Mouse (Mus musculus) forebrain, postnatal 0 days (tissue): ENCODE results near the gene Copg2. TPM values are rescaled to one million over a fixed set of nuclear protein-coding genes. Genes with fewer than 3 reads are reported as not detected.

Experiments used
- ATAC-seq: fragments of 200-750 bp; cut with Nextera tagmentation; 2 replicates; pipeline ENCODE4 v1.8.0; 2017; ENCODE audit warnings: mild to moderate bottlenecking, moderate library complexity
- DNase-seq: peaks from one replicate; pipeline ENCODE4 v3.0.0-alpha.2; 2015
- H3K27ac ChIP-seq: fragments of 300-500 bp; sonication (generic); 2 replicates; pipeline ENCODE4 v1.5.1; 2014; ENCODE audit warnings: low read depth, mild to moderate bottlenecking, antibody characterized with exemption, low read length, moderate library complexity, mixed read lengths
- H3K27me3 ChIP-seq: fragments of 300-500 bp; sonication (generic); 2 replicates; pipeline ENCODE4 v1.6.1; 2014; ENCODE audit warnings: mild to moderate bottlenecking, low read length, mixed read lengths; ENCODE audit not compliant: insufficient read depth
- H3K36me3 ChIP-seq: fragments of 300-500 bp; sonication (generic); 2 replicates; pipeline ENCODE4 v1.6.1; 2014; ENCODE audit warnings: mild to moderate bottlenecking, moderate library complexity; ENCODE audit not compliant: insufficient read depth
- H3K4me1 ChIP-seq: fragments of 300-500 bp; sonication (generic); 2 replicates; pipeline ENCODE4 v1.6.1; 2014; ENCODE audit warnings: antibody characterized with exemption; ENCODE audit not compliant: insufficient read depth
- H3K4me2 ChIP-seq: fragments of 300-500 bp; sonication (generic); 2 replicates; pipeline ENCODE4 v1.6.1; 2014; ENCODE audit warnings: low read depth, mild to moderate bottlenecking, moderate library complexity
- H3K4me3 ChIP-seq: fragments of 300-500 bp; sonication (generic); 2 replicates; pipeline ENCODE4 v1.5.1; 2014; ENCODE audit warnings: low read depth, low read length, mixed read lengths
- H3K9ac ChIP-seq: fragments of 300-500 bp; sonication (generic); 2 replicates; pipeline ENCODE4 v1.6.1; 2014; ENCODE audit warnings: mild to moderate bottlenecking
- H3K9me3 ChIP-seq: fragments of 300-500 bp; sonication (generic); 2 replicates; pipeline ENCODE4 v1.6.1; 2016; ENCODE audit warnings: low read length
- CTCF ChIP-seq: sonication (generic); IDR thresholded peaks from 2 replicates; pipeline ENCODE4 v1.5.1; 2016; ENCODE audit warnings: antibody characterized with exemption, control low read depth, low read depth
- WGBS: fragments of 180-500 bp; shearing (Covaris S2); extraction: QIAGEN DNeasy Blood & Tissue Kit; methylation state at CpG from one replicate; pipeline ENCODE4 v1.1.7; 2014; 5-methylcytosine and 5-hydroxymethylcytosine counted together
- polyA plus RNA-seq: library from polyadenylated mRNA; unstranded; fragments of >200 nt; fragmentation: Nextera tagmentation; extraction: Ambion mirVana; gene quantifications from 2 replicates; pipeline ENCODE4 v1.2.1, GENCODE M21; 2015
- total RNA-seq: library from RNA; depleted of rRNA; stranded (reverse); fragments of >200 nt; gene quantifications from 2 replicates; pipeline ENCODE4 v1.2.3, GENCODE M21; 2014; rRNA removed

Gene Copg2
- total RNA-seq (55.9 and 73.0 TPM in 2 replicates), polyA plus RNA-seq (22.2 and 24.1 TPM in 2 replicates)

- peak; percentile 96 for DNase-seq
- peak within 1 kb of the TSS; percentile 84 for H3K9ac ChIP-seq
- H3K4me2 ChIP-seq, result peak within 1 kb of the TSS; percentile 62
- H3K4me1 ChIP-seq, result 0 out of 2 replicates have a peak, but pooled peaks cover 4% of the 10 kb centered on the region
- H3K9me3 ChIP-seq, result no peaks in the 10 kb centered on the region
- peak within 1 kb of the TSS; percentile 81 for H3K4me3 ChIP-seq
- H3K27me3 ChIP-seq, result no peaks in the 10 kb centered on the region
- peak; percentile 35; the same call in 1 of the 2 replicates for TF ChIP-seq CTCF
- ATAC-seq, result peak; percentile 99
- WGBS, result 4% methylated on average over 77 of the region's 83 CpGs
- peak within 1 kb of the TSS; percentile 93 for H3K27ac ChIP-seq
- no peaks in the 10 kb centered on the region for H3K36me3 ChIP-seq
These were observed at the start of gene Copg2 for GRCm38 (mm10) chr6:30896195-30896985. Gene Copg2, minus strand, starts transcription at chr6:30896794.

GRCm38 (mm10) chr6:30939264-30939663 is 42.7 kb upstream of the Copg2 start:
- H3K27me3 ChIP-seq, result no peaks in the 10 kb centered on the region; the same call in 1 of the 2 replicates
- ATAC-seq (no peak), DNase-seq (no peak)
- no peaks in the 10 kb centered on the region for H3K9me3 ChIP-seq
- H3K4me3 ChIP-seq, result no peak overlapping the region
- 80% methylated on average over 5 of the region's 5 CpGs for WGBS
- no peaks in the 10 kb centered on the region for H3K4me1 ChIP-seq
- H3K9ac ChIP-seq, result no peak overlapping the region
- no peak overlapping the region for H3K27ac ChIP-seq
- H3K36me3 ChIP-seq, result no peaks in the 10 kb centered on the region
- no peak overlapping the region for H3K4me2 ChIP-seq
- no peak for TF ChIP-seq CTCF

- no peak for TF ChIP-seq CTCF
- WGBS, result 52% methylated on average over 2 of the region's 2 CpGs
- Histone ChIP-seq H3K4me1 (0 out of 2 replicates have a peak, but pooled peaks cover 5% of the 10 kb centered on the region), H3K4me3 (no peak overlapping the region), H3K9me3 (no peaks in the 10 kb centered on the region), H3K4me2 (no peak overlapping the region), H3K9ac (no peak overlapping the region), H3K27ac (no peak overlapping the region), H3K27me3 (no peaks in the 10 kb centered on the region), H3K36me3 (no peaks in the 10 kb centered on the region)
- ATAC-seq (no peak), DNase-seq (peak; percentile 22)
These were observed 26.2 kb upstream of the Copg2 start for GRCm38 (mm10) chr6:30922821-30923220.

GRCm38 (mm10) chr6:30921826-30922225 is 25.2 kb upstream of the Copg2 start:
- peak overlapping the region; percentile 54; the same call in 1 of the 2 replicates for H3K4me2 ChIP-seq
- no peak overlapping the region for H3K27ac ChIP-seq
- no peaks in the 10 kb centered on the region for H3K36me3 ChIP-seq
- H3K4me1 ChIP-seq, result 0 out of 2 replicates have a peak, but pooled peaks cover 5% of the 10 kb centered on the region
- no peak overlapping the region; the same call in 1 of the 2 replicates for H3K9ac ChIP-seq
- H3K9me3 ChIP-seq, result no peaks in the 10 kb centered on the region
- DNase-seq (peak; percentile 2), ATAC-seq (no peak)
- no peaks in the 10 kb centered on the region for H3K27me3 ChIP-seq
- H3K4me3 ChIP-seq, result no peak overlapping the region
- no peak for TF ChIP-seq CTCF
- WGBS, result 67% methylated on average over 10 of the region's 11 CpGs

- Histone ChIP-seq H3K27me3 (no peaks in the 10 kb centered on the region), H3K9ac (peak overlapping the region; percentile 50), H3K4me1 (0 out of 2 replicates have a peak, but pooled peaks cover 5% of the 10 kb centered on the region), H3K27ac (peak overlapping the region; percentile 72), H3K36me3 (no peaks in the 10 kb centered on the region), H3K4me2 (peak overlapping the region; percentile 54), H3K4me3 (peak overlapping the region; percentile 34), H3K9me3 (no peaks in the 10 kb centered on the region)
- WGBS, result 20% methylated on average over 21 of the region's 21 CpGs
- no peak for TF ChIP-seq CTCF
- ATAC-seq (peak; percentile 89), DNase-seq (peak; percentile 84)
These were observed 24.5 kb upstream of the Copg2 start for GRCm38 (mm10) chr6:30920834-30921675.

GRCm38 (mm10) chr6:30915473-30915872 is 18.9 kb upstream of the Copg2 start, which contains the start of gene Tsga13:
Gene Tsga13, minus strand, starts transcription at chr6:30915573.
- WGBS, result 91% methylated on average over 2 of the region's 2 CpGs
- H3K9ac ChIP-seq, result no peak within 1 kb of the TSS
- H3K27ac ChIP-seq, result no peak within 1 kb of the TSS
- no peaks in the 10 kb centered on the region for H3K9me3 ChIP-seq
- TF ChIP-seq CTCF, result no peak
- H3K4me2 ChIP-seq, result no peak within 1 kb of the TSS
- H3K36me3 ChIP-seq, result no peaks in the 10 kb centered on the region
- DNase-seq, result no peak
- H3K4me1 ChIP-seq, result 0 out of 2 replicates have a peak, but pooled peaks cover 2% of the 10 kb centered on the region
- no peak for ATAC-seq
- no peak within 1 kb of the TSS for H3K4me3 ChIP-seq
- no peaks in the 10 kb centered on the region for H3K27me3 ChIP-seq
